Mouse (Mus musculus) hindbrain, postnatal 0 days (tissue): ENCODE data around the gene Nppa. TPM values are rescaled to one million over a fixed set of nuclear protein-coding genes. Genes with fewer than 3 reads are reported as not detected.
"Not testable (repeated sequence)": the region's sequence is repeated elsewhere in the genome, so short reads cannot be mapped to it uniquely, and the experiment has no call there.

ENCODE experiments used
- ATAC-seq: fragments of 200-750 bp; cut with Nextera tagmentation; 2 replicates; pipeline ENCODE4 v1.8.0; 2017; ENCODE audit warnings: mild to moderate bottlenecking, moderate TSS enrichment, moderate library complexity
- DNase-seq: peaks from one replicate; pipeline ENCODE4 v3.0.0-alpha.2; 2015; ENCODE audit warnings: low spot score
- H3K27ac ChIP-seq: fragments of 300-500 bp; sonication (generic); 2 replicates; pipeline ENCODE4 v1.5.1; 2014; ENCODE audit warnings: mild to moderate bottlenecking
- H3K27me3 ChIP-seq: fragments of 300-500 bp; sonication (generic); 2 replicates; pipeline ENCODE4 v1.6.1; 2014; ENCODE audit warnings: low read length, mixed read lengths; ENCODE audit not compliant: insufficient read depth
- H3K36me3 ChIP-seq: fragments of 300-500 bp; sonication (generic); 2 replicates; pipeline ENCODE4 v1.6.1; 2014; ENCODE audit warnings: low read length, mixed read lengths; ENCODE audit not compliant: insufficient read depth
- H3K4me1 ChIP-seq: fragments of 300-500 bp; sonication (generic); 2 replicates; pipeline ENCODE4 v1.6.1; 2014; ENCODE audit warnings: antibody characterized with exemption, low read length, mixed read lengths; ENCODE audit not compliant: insufficient read depth
- H3K4me2 ChIP-seq: fragments of 300-500 bp; sonication (generic); 2 replicates; pipeline ENCODE4 v1.6.1; 2014; ENCODE audit warnings: low read depth, mild to moderate bottlenecking, low read length, moderate library complexity, mixed read lengths
- H3K4me3 ChIP-seq: fragments of 300-500 bp; sonication (generic); 2 replicates; pipeline ENCODE4 v1.5.1; 2014; ENCODE audit warnings: low read length
- H3K9ac ChIP-seq: fragments of 300-500 bp; sonication (generic); replicated peaks from 2 replicates; pipeline ENCODE4 v1.6.1; 2014; ENCODE audit warnings: mild to moderate bottlenecking, low read length, moderate library complexity, mixed read lengths
- H3K9me3 ChIP-seq: fragments of 300-500 bp; sonication (generic); 2 replicates; pipeline ENCODE4 v1.6.1; 2016; ENCODE audit warnings: low read length, mixed read lengths
- CTCF ChIP-seq: IDR thresholded peaks from 2 replicates; pipeline ENCODE4 v1.5.1; 2016; ENCODE audit warnings: antibody characterized with exemption, control low read depth, low read depth
- WGBS: fragments of 180-500 bp; shearing (Covaris S2); extraction: QIAGEN DNeasy Blood & Tissue Kit; methylation state at CpG from one replicate; pipeline ENCODE4 v1.1.7; 2014; 5-methylcytosine and 5-hydroxymethylcytosine counted together
- polyA plus RNA-seq: library from polyadenylated mRNA; unstranded; fragments of >200 nt; fragmentation: Nextera tagmentation; extraction: Ambion mirVana; gene quantifications from 2 replicates; pipeline ENCODE4 v1.2.1, GENCODE M21; 2015
- total RNA-seq: library from RNA; depleted of rRNA; stranded (reverse); fragments of >200 nt; gene quantifications from 2 replicates; pipeline ENCODE4 v1.2.3, GENCODE M21; 2014; rRNA removed

Nppa gene
- total and polyA plus RNA-seq, 2 experiments from 2014 or later = 0.58 to 2.6 TPM

GRCm38 (mm10) chr4:148046450-148047031, 46.0 kb downstream of the Nppa start:
- Histone ChIP-seq H3K27ac (no peak overlapping the region), H3K9me3 (no peaks in the 10 kb centered on the region), H3K4me1 (no peaks in the 10 kb centered on the region), H3K4me3 (no peak overlapping the region), H3K9ac (no peak overlapping the region), H3K36me3 (peaks cover 27% of the 10 kb centered on the region; the same call in 1 of the 2 replicates), H3K27me3 (no peaks in the 10 kb centered on the region), H3K4me2 (no peak overlapping the region)
- no peak for DNase-seq
- no peak for TF ChIP-seq CTCF
- WGBS = 69% methylated on average over 4 of the region's 4 CpGs
- ATAC-seq = no peak

- H3K4me1 ChIP-seq, H3K9ac ChIP-seq, H3K4me2 ChIP-seq, H3K4me3 ChIP-seq, H3K9me3 ChIP-seq, H3K27ac ChIP-seq, H3K27me3 ChIP-seq, ATAC-seq, DNase-seq: not testable (repeated sequence)
- peaks cover 49% of the 10 kb centered on the region for H3K36me3 ChIP-seq
- 95% methylated on average over 3 of the region's 3 CpGs for WGBS
Observed at GRCm38 (mm10) chr4:148050396-148050914, 49.9 kb downstream of the Nppa start.

- DNase-seq = no peak
Observed at GRCm38 (mm10) chr4:148051046-148051776, 50.7 kb downstream of the Nppa start.

More at GRCm38 (mm10) chr4:148051046-148051776, 50.7 kb downstream of the Nppa start:
- no peak for ATAC-seq
- Histone ChIP-seq H3K4me2 (no peak overlapping the region), H3K9ac (no peak overlapping the region), H3K4me1 (no peaks in the 10 kb centered on the region), H3K9me3 (no peaks in the 10 kb centered on the region), H3K36me3 (peaks cover 56% of the 10 kb centered on the region), H3K27ac (no peak overlapping the region), H3K27me3 (no peaks in the 10 kb centered on the region), H3K4me3 (no peak overlapping the region)
- no peak for TF ChIP-seq CTCF
- WGBS = 87% methylated on average over 13 of the region's 13 CpGs

Other genes with a start within 250 kb of the Nppa start
- gene Zfp984, start 190.9 kb upstream of the Nppa start, total RNA-seq = 1.5 and 1.9 TPM in 2 replicates
- 3.4 TPM in 2 replicates for gene Zfp984, start 190.9 kb upstream of the Nppa start, polyA plus RNA-seq
- 8.1 and 8.3 TPM in 2 replicates for gene Zfp933, start 152.4 kb upstream of the Nppa start, total RNA-seq
- gene Zfp933, start 152.4 kb upstream of the Nppa start, polyA plus RNA-seq = 3.1 and 5.2 TPM in 2 replicates
- gene Miip, start 131.9 kb upstream of the Nppa start, total RNA-seq = 33.5 and 34.3 TPM in 2 replicates
- gene Miip, start 131.9 kb upstream of the Nppa start, polyA plus RNA-seq = 35.1 and 36.0 TPM in 2 replicates
- gene Fv1, start 131.7 kb upstream of the Nppa start, total RNA-seq = 3.2 and 5.6 TPM in 2 replicates
- gene Fv1, start 131.7 kb upstream of the Nppa start, polyA plus RNA-seq = 3.7 and 4.3 TPM in 2 replicates
- gene Mfn2, start 96.0 kb upstream of the Nppa start, total RNA-seq = 86.1 and 88.6 TPM in 2 replicates
- gene Mfn2, start 96.0 kb upstream of the Nppa start, polyA plus RNA-seq = 84.9 and 86.8 TPM in 2 replicates
- 30.0 and 46.2 TPM in 2 replicates for gene Plod1, start 64.0 kb upstream of the Nppa start, total RNA-seq
- gene Plod1, start 64.0 kb upstream of the Nppa start, polyA plus RNA-seq = 22.6 and 22.8 TPM in 2 replicates
- gene 2510039O18Rik, start 59.8 kb upstream of the Nppa start, total RNA-seq = 62.9 and 70.9 TPM in 2 replicates
- gene 2510039O18Rik, start 59.8 kb upstream of the Nppa start, polyA plus RNA-seq = 10.3 and 11.0 TPM in 2 replicates
- gene Nppb, start 14.9 kb upstream of the Nppa start, total RNA-seq = 1.3 TPM in 1 of 2 replicates, not detected in the other
- 0.19 and 0.72 TPM in 2 replicates for gene Nppb, start 14.9 kb upstream of the Nppa start, polyA plus RNA-seq
- 58.6 and 60.7 TPM in 2 replicates for gene Clcn6, start 38.1 kb downstream of the Nppa start, total RNA-seq
- gene Clcn6, start 38.1 kb downstream of the Nppa start, polyA plus RNA-seq = 22.0 and 24.4 TPM in 2 replicates
- 46.0 and 52.4 TPM in 2 replicates for gene Mthfr, start 38.4 kb downstream of the Nppa start, total RNA-seq
- 9.3 and 10.6 TPM in 2 replicates for gene Mthfr, start 38.4 kb downstream of the Nppa start, polyA plus RNA-seq
- gene Agtrap, start 87.3 kb downstream of the Nppa start, total RNA-seq = 6.2 and 7.6 TPM in 2 replicates
- gene Agtrap, start 87.3 kb downstream of the Nppa start, polyA plus RNA-seq = 9.9 and 10.4 TPM in 2 replicates
- 39.9 and 56.5 TPM in 2 replicates for gene Mad2l2, start 129.7 kb downstream of the Nppa start, total RNA-seq
- gene Mad2l2, start 129.7 kb downstream of the Nppa start, polyA plus RNA-seq = 99.7 and 102 TPM in 2 replicates
- gene Draxin, start 130.0 kb downstream of the Nppa start, total RNA-seq = 42.3 and 44.9 TPM in 2 replicates
- gene Draxin, start 130.0 kb downstream of the Nppa start, polyA plus RNA-seq = 7.2 TPM in 2 replicates
- 23.7 and 36.3 TPM in 2 replicates for gene Fbxo6, start 151.4 kb downstream of the Nppa start, total RNA-seq
- gene Fbxo6, start 151.4 kb downstream of the Nppa start, polyA plus RNA-seq = 23.8 and 24.0 TPM in 2 replicates
- 199 and 200 TPM in 2 replicates for gene Fbxo44, start 159.8 kb downstream of the Nppa start, total RNA-seq
- gene Fbxo44, start 159.8 kb downstream of the Nppa start, polyA plus RNA-seq = 118 and 122 TPM in 2 replicates
- 25.5 and 39.8 TPM in 2 replicates for gene Fbxo2, start 159.9 kb downstream of the Nppa start, total RNA-seq
- 45.6 and 49.9 TPM in 2 replicates for gene Fbxo2, start 159.9 kb downstream of the Nppa start, polyA plus RNA-seq